Mouse (Mus musculus) liver, adult 2 months (tissue): ENCODE results near the gene Gna13. TPM values are rescaled to one million over a fixed set of nuclear protein-coding genes. Genes with fewer than 3 reads are reported as not detected.
A peak's percentile ranks its signal among the peaks of the same experiment; 100 is the strongest.

ENCODE experiments used
- DNase-seq: peaks from one replicate; pipeline ENCODE4 v3.0.0-alpha.2; 2011; ENCODE audit warnings: low read depth, low spot score; ENCODE audit errors: extremely low read depth
- H3K27ac ChIP-seq: fragments of 200-500 bp; replicated peaks from 2 replicates; pipeline ENCODE4 v1.5.1; 2012; ENCODE audit warnings: low read depth, mild to moderate bottlenecking, control low read depth, inconsistent platforms, low read length; ENCODE audit not compliant: insufficient read depth
- H3K27me3 ChIP-seq: fragments of 200-500 bp; 2 replicates; pipeline ENCODE4 v1.6.1; 2012; ENCODE audit warnings: mild to moderate bottlenecking, moderate library complexity, low read length, inconsistent platforms; ENCODE audit not compliant: control insufficient read depth, insufficient read depth
- H3K36me3 ChIP-seq: fragments of 200-500 bp; 2 replicates; pipeline ENCODE4 v1.6.1; 2012; ENCODE audit warnings: low read length, inconsistent platforms; ENCODE audit not compliant: control insufficient read depth, insufficient read depth
- H3K4me1 ChIP-seq: fragments of 200-500 bp; 2 replicates; pipeline ENCODE4 v1.6.1; 2011; ENCODE audit warnings: low read length; ENCODE audit not compliant: control insufficient read depth, insufficient read depth
- H3K4me3 ChIP-seq: fragments of 200-500 bp; 2 replicates; pipeline ENCODE4 v1.5.1; 2011; ENCODE audit warnings: low read depth, mild to moderate bottlenecking, control low read depth, low read length, moderate library complexity; ENCODE audit not compliant: insufficient read depth
- H3K79me2 ChIP-seq: fragments of 200-500 bp; 2 replicates; pipeline ENCODE4 v1.6.1; 2012; ENCODE audit warnings: inconsistent platforms, mild to moderate bottlenecking, low read length, moderate library complexity; ENCODE audit not compliant: control insufficient read depth, insufficient read depth
- H3K9ac ChIP-seq: fragments of 200-500 bp; 2 replicates; pipeline ENCODE4 v1.6.1; 2012; ENCODE audit warnings: low read depth, mild to moderate bottlenecking, control low read depth, inconsistent platforms, low read length
- CTCF ChIP-seq: fragments of 200-500 bp; IDR thresholded peaks from 2 replicates; pipeline ENCODE4 v1.5.1; 2011; ENCODE audit warnings: low read depth, low read length, control low read depth
- POLR2A ChIP-seq: fragments of 200-500 bp; IDR thresholded peaks from 2 replicates; pipeline ENCODE4 v1.6.1; 2011; ENCODE audit warnings: low read length, control low read depth; ENCODE audit not compliant: insufficient read depth; ENCODE audit errors: extremely low read depth
- WGBS: fragments of 180-500 bp; shearing (Covaris S2); methylation state at CpG from one replicate; pipeline ENCODE4 v1.1.7; 2018; 5-methylcytosine and 5-hydroxymethylcytosine counted together
- polyA plus RNA-seq: library from polyadenylated mRNA; depleted of rRNA; stranded (reverse); fragments of >200 nt; gene quantifications from 2 replicates; pipeline ENCODE4 v1.2.3, GENCODE M21; 2012; rRNA removed
- total RNA-seq: library from RNA; depleted of rRNA; stranded (reverse); fragments of >200 nt; gene quantifications from 2 replicates; pipeline ENCODE4 v1.2.3, GENCODE M21; 2014; rRNA removed

The Gna13 gene
- total and polyA plus RNA-seq, 2 experiments = 13.7 to 18.0 TPM

- no peak for DNase-seq
- 0 out of 2 replicates have a peak, but pooled peaks cover under 1% of the 10 kb centered on the region for H3K4me1 ChIP-seq
- no peaks in the 10 kb centered on the region for H3K36me3 ChIP-seq
- H3K27me3 ChIP-seq = no peaks in the 10 kb centered on the region
- H3K9ac ChIP-seq = no peak overlapping the region
- H3K4me3 ChIP-seq = no peak overlapping the region
- TF ChIP-seq POLR2A = no peak
- TF ChIP-seq CTCF = no peak
- no peak overlapping the region for H3K27ac ChIP-seq
- WGBS = 93% methylated on average over 8 of the region's 8 CpGs
- H3K79me2 ChIP-seq = no peaks in the 10 kb centered on the region
Observed at GRCm38 (mm10) chr11:109443468-109444263, 81.0 kb downstream of the Gna13 start.

- Histone ChIP-seq H3K27ac (no peak overlapping the region), H3K27me3 (no peaks in the 10 kb centered on the region), H3K4me1 (0 out of 2 replicates have a peak, but pooled peaks cover 2% of the 10 kb centered on the region), H3K79me2 (no peaks in the 10 kb centered on the region), H3K4me3 (no peak overlapping the region), H3K36me3 (no peaks in the 10 kb centered on the region), H3K9ac (no peak overlapping the region)
- TF ChIP-seq CTCF = peak; percentile 61
- no peak for TF ChIP-seq POLR2A
- DNase-seq = no peak
- WGBS = 70% methylated on average over 7 of the region's 7 CpGs
Observed at GRCm38 (mm10) chr11:109444600-109444999, 82.0 kb downstream of the Gna13 start.

GRCm38 (mm10) chr11:109445438-109446035, 82.9 kb downstream of the Gna13 start:
- TF ChIP-seq CTCF (peak; percentile 61), POLR2A (no peak)
- Histone ChIP-seq H3K9ac (no peak overlapping the region), H3K79me2 (no peaks in the 10 kb centered on the region), H3K4me1 (0 out of 2 replicates have a peak, but pooled peaks cover 2% of the 10 kb centered on the region), H3K36me3 (no peaks in the 10 kb centered on the region), H3K27ac (no peak overlapping the region), H3K4me3 (no peak overlapping the region), H3K27me3 (no peaks in the 10 kb centered on the region)
- 46% methylated on average over 13 of the region's 13 CpGs for WGBS
- DNase-seq = peak; percentile 53

Other genes starting within 250 kb of the Gna13 start
- not detected in 2 replicates for gene E030025P04Rik, start 218.5 kb upstream of the Gna13 start, total RNA-seq
- not detected in 2 replicates for gene E030025P04Rik, start 218.5 kb upstream of the Gna13 start, polyA plus RNA-seq
- gene Rgs9, start 64.7 kb upstream of the Gna13 start, total RNA-seq = 0.37 and 0.54 TPM in 2 replicates
- 0.09 and 0.22 TPM in 2 replicates for gene Rgs9, start 64.7 kb upstream of the Gna13 start, polyA plus RNA-seq
- gene 9930022D16Rik, start 51.1 kb downstream of the Gna13 start, total RNA-seq = not detected in 2 replicates
- gene 9930022D16Rik, start 51.1 kb downstream of the Gna13 start, polyA plus RNA-seq = not detected in 2 replicates
- gene Amz2, start 63.1 kb downstream of the Gna13 start, total RNA-seq = 10.8 and 16.0 TPM in 2 replicates
- 13.3 and 14.8 TPM in 2 replicates for gene Amz2, start 63.1 kb downstream of the Gna13 start, polyA plus RNA-seq
- 8.1 and 9.9 TPM in 2 replicates for gene Arsg, start 110.5 kb downstream of the Gna13 start, total RNA-seq
- 8.5 and 9.1 TPM in 2 replicates for gene Arsg, start 110.5 kb downstream of the Gna13 start, polyA plus RNA-seq
- 1.4 and 1.5 TPM in 2 replicates for gene Slc16a6, start 110.8 kb downstream of the Gna13 start, total RNA-seq
- 1.9 and 2.2 TPM in 2 replicates for gene Slc16a6, start 110.8 kb downstream of the Gna13 start, polyA plus RNA-seq
- 8.5 and 8.8 TPM in 2 replicates for gene Wipi1, start 249.1 kb downstream of the Gna13 start, total RNA-seq
- 6.4 and 7.3 TPM in 2 replicates for gene Wipi1, start 249.1 kb downstream of the Gna13 start, polyA plus RNA-seq